Mouse (Mus musculus): ENCODE results near the gene Pak7.

Gene Pak7

GRCm38 (mm10) chr2:136387181-136388131 lies at the start of gene Pak7:
Gene Pak7 (minus strand): TSS chr2:136387967.
- DNase-seq, result peak; percentile 87

- no peak for DNase-seq
These were observed 37.8 kb upstream of the Pak7 start for GRCm38 (mm10) chr2:136425561-136425960.

- DNase-seq, result no peak
These were observed 31.8 kb upstream of the Pak7 start for GRCm38 (mm10) chr2:136419543-136419942.

GRCm38 (mm10) chr2:136416381-136416780 lies 28.6 kb upstream of the Pak7 start:
- peak; percentile 31 for DNase-seq

GRCm38 (mm10) chr2:136402587-136402986 lies 14.8 kb upstream of the Pak7 start:
- no peak for DNase-seq

- DNase-seq, result no peak
These were observed 12.4 kb downstream of the Pak7 start for GRCm38 (mm10) chr2:136375318-136375717.

GRCm38 (mm10) chr2:136372361-136372760 lies 15.4 kb downstream of the Pak7 start:
- DNase-seq, result no peak

- DNase-seq, result peak; percentile 51
These were observed 36.2 kb downstream of the Pak7 start for GRCm38 (mm10) chr2:136351393-136352096.

- no peak for DNase-seq
These were observed 37.3 kb downstream of the Pak7 start for GRCm38 (mm10) chr2:136350459-136350858.

GRCm38 (mm10) chr2:136349671-136350275 lies 38.0 kb downstream of the Pak7 start:
- no peak for DNase-seq

- peak; percentile 41 for DNase-seq
These were observed 43.5 kb downstream of the Pak7 start for GRCm38 (mm10) chr2:136344240-136344780.

- DNase-seq, result no peak
These were observed 57.8 kb downstream of the Pak7 start for GRCm38 (mm10) chr2:136329974-136330373.

- DNase-seq, result peak; percentile 69
These were observed 62.1 kb downstream of the Pak7 start for GRCm38 (mm10) chr2:136325646-136326045.

GRCm38 (mm10) chr2:136309313-136309712 lies 78.5 kb downstream of the Pak7 start:
- no peak for DNase-seq

GRCm38 (mm10) chr2:136308743-136309142 lies 79.0 kb downstream of the Pak7 start:
- DNase-seq, result no peak

- DNase-seq, result peak; percentile 78
These were observed 85.6 kb downstream of the Pak7 start for GRCm38 (mm10) chr2:136302201-136302600.

GRCm38 (mm10) chr2:136301406-136301805 lies 86.4 kb downstream of the Pak7 start:
- peak; percentile 97 for DNase-seq

- DNase-seq, result peak; percentile 60
These were observed 90.4 kb downstream of the Pak7 start for GRCm38 (mm10) chr2:136297371-136297770.

- peak; percentile 52 for DNase-seq
These were observed 105.7 kb downstream of the Pak7 start for GRCm38 (mm10) chr2:136282043-136282442.

- DNase-seq, result peak; percentile 24
These were observed 145.8 kb downstream of the Pak7 start for GRCm38 (mm10) chr2:136241960-136242359.

- DNase-seq, result no peak
These were observed 156.5 kb downstream of the Pak7 start for GRCm38 (mm10) chr2:136231228-136231627.

- no peak for DNase-seq
These were observed 183.7 kb downstream of the Pak7 start for GRCm38 (mm10) chr2:136204034-136204433.

- peak; percentile 19 for DNase-seq
These were observed 212.7 kb downstream of the Pak7 start for GRCm38 (mm10) chr2:136175030-136175429.
